ENCODE assay signal across 23 mouse cellular contexts in the genomic region with DNA sequence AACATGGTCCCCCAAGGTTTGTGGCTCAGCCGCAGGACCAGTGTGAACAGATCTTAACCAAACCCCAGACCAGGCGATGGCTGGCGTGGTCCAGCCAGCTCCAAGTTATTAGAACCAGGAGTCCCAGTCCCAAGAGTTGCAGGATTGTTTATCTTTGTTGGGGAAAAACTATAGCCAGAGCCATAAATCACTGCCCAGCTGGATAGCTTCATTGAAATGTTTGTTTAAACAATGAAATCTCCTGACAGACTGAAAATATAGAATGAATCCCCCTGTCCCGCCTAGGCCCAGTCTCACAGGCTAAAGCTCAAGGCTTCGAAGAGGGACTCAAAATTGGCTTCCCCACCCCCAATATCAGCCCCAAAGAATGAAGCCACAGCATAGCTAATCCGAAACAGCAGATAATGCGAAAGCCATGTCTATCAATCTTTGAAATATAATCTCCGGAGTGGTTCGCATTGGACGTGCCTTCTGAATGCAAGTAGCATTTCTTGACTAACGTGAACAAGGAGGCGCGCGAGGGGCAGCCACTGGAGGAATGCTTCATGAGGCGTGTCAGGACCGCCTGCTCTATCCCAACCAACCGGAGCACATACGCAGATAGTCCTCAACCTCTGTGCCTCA. TPM values are rescaled to one million over a fixed set of nuclear protein-coding genes. Genes with fewer than 3 reads are reported as not detected.
DNase-seq lines count a peak whose midpoint lies in the region; ATAC-seq and TF ChIP-seq lines count a peak whose summit lies in the region.
"Had no signal": no experiment of that assay in that cellular context is flagged by ENCODE, and none has a peak within 500 bp of the region (broad histone marks: within the 10 kb centered on the region; RNA-seq: fewer than 3 reads in every experiment).

No protein-coding gene starts in this region.

- no peak for DNase-seq in kidney, adult 18-20 months
- no peak for DNase-seq in lung, postnatal 0 days (ENCODE audit: low spot score)
- DNase-seq in lung, postnatal 36 days, result no peak
- DNase-seq in embryonic facial prominence, embryonic 14.5 days (ENCODE audit: low spot score), result peak; percentile 46
- peak; percentile 40 for DNase-seq in yolk sac, embryonic 10.5 days (ENCODE audit: low spot score)
- no peak for DNase-seq in gastrocnemius, postnatal 14 days
- DNase-seq: cerebellum, adult 18-20 months; cerebellum, postnatal 36 days; gastrocnemius, adult 2 months; heart, adult 18-20 months; kidney, adult 8-10 months; liver; liver, postnatal 0 days; thymus, adult 2 months had no signal

- no peaks in the 10 kb centered on the region for H3K27me3 ChIP-seq in kidney, embryonic 14.5 days (ENCODE audit: control insufficient read depth, insufficient read depth, low read length)
- no peaks in the 10 kb centered on the region for H3K27me3 ChIP-seq in lung, postnatal 0 days (replicated peaks; ENCODE audit: insufficient read depth, low read length)
- peaks cover 8% of the 10 kb centered on the region; the same call in 1 of the 2 replicates for H3K27me3 ChIP-seq in embryonic facial prominence, embryonic 14.5 days (replicated peaks; ENCODE audit: control insufficient read depth, insufficient read depth, low read length)
- H3K27me3 ChIP-seq in midbrain, embryonic 13.5 days, result peaks cover 61% of the 10 kb centered on the region
- H3K27me3 ChIP-seq: CH12.LX; heart, embryonic 13.5 days had no signal

- intact Hi-C loops in gastrocnemius, postnatal 14 days (cut with DNase I; ENCODE audit: low total_unique reads), result loop anchor here (5.0 kb wide), 2 partner anchors 209 to 224 kb away; no protein-coding TSS in a partner anchor

- H3K36me3 ChIP-seq in kidney, embryonic 14.5 days (ENCODE audit: control insufficient read depth, insufficient read depth, low read length), result no peaks in the 10 kb centered on the region
- no peaks in the 10 kb centered on the region for H3K36me3 ChIP-seq in lung, postnatal 0 days (ENCODE audit: insufficient read depth, low read length)
- H3K36me3 ChIP-seq in embryonic facial prominence, embryonic 14.5 days (ENCODE audit: control insufficient read depth, insufficient read depth, low read length), result no peaks in the 10 kb centered on the region
- H3K36me3 ChIP-seq in midbrain, embryonic 13.5 days, result no peaks in the 10 kb centered on the region
- H3K36me3 ChIP-seq: forebrain, embryonic 10.5 days; heart, embryonic 13.5 days; midbrain, embryonic 12.5 days; neural tube, embryonic 13.5 days had no signal

- 0 out of 2 replicates have a peak, but pooled peaks have one; percentile 15 for TF ChIP-seq EP300 in lung, postnatal 0 days (IDR thresholded peaks at IDR 0.05)

- H3K4me1 ChIP-seq in kidney, embryonic 14.5 days (ENCODE audit: control insufficient read depth, insufficient read depth, low read length), result peaks cover 24% of the 10 kb centered on the region; the same call in 1 of the 2 replicates
- H3K4me1 ChIP-seq in lung, postnatal 0 days (ENCODE audit: insufficient read depth, low read depth, low read length), result no peaks in the 10 kb centered on the region; the same call in 1 of the 2 replicates
- H3K4me1 ChIP-seq in embryonic facial prominence, embryonic 14.5 days (ENCODE audit: control insufficient read depth, insufficient read depth, low read length), result peaks cover 9% of the 10 kb centered on the region; the same call in 1 of the 2 replicates
- 0 out of 2 replicates have a peak, but pooled peaks cover 4% of the 10 kb centered on the region for H3K4me1 ChIP-seq in midbrain, embryonic 13.5 days (replicated peaks)
- H3K4me1 ChIP-seq: midbrain, embryonic 12.5 days had no signal

- TF ChIP-seq CTCF in lung, postnatal 0 days (IDR thresholded peaks at IDR 0.05), result no peak

- H3K9ac ChIP-seq in kidney, embryonic 14.5 days (ENCODE audit: low read depth, low read length), result no peak overlapping the region
- H3K9ac ChIP-seq in lung, postnatal 0 days (replicated peaks; ENCODE audit: low read depth), result no peak overlapping the region
- H3K9ac ChIP-seq in embryonic facial prominence, embryonic 14.5 days (ENCODE audit: low read depth, low read length), result no peak overlapping the region
- no peak overlapping the region for H3K9ac ChIP-seq in midbrain, embryonic 13.5 days (replicated peaks)
- H3K9ac ChIP-seq: heart, embryonic 13.5 days; hindbrain, embryonic 14.5 days; liver, postnatal 0 days; midbrain, embryonic 12.5 days; neural tube, embryonic 13.5 days had no signal

- peaks cover 6% of the 10 kb centered on the region; the same call in 1 of the 2 replicates for H3K9me3 ChIP-seq in kidney, embryonic 14.5 days (ENCODE audit: control insufficient read depth, low read length)
- H3K9me3 ChIP-seq in lung, postnatal 0 days (ENCODE audit: low read length), result no peaks in the 10 kb centered on the region
- H3K9me3 ChIP-seq in embryonic facial prominence, embryonic 14.5 days (ENCODE audit: control insufficient read depth, low read length), result no peaks in the 10 kb centered on the region
- no peaks in the 10 kb centered on the region for H3K9me3 ChIP-seq in midbrain, embryonic 13.5 days
- H3K9me3 ChIP-seq: forebrain, embryonic 10.5 days; midbrain, embryonic 12.5 days; neural tube, embryonic 13.5 days had no signal

- no peak overlapping the region for H3K4me3 ChIP-seq in kidney, embryonic 14.5 days (ENCODE audit: low read length)
- H3K4me3 ChIP-seq in lung, postnatal 0 days (ENCODE audit: low read depth, low read length), result no peak overlapping the region
- H3K4me3 ChIP-seq in embryonic facial prominence, embryonic 14.5 days (ENCODE audit: low read depth, low read length), result no peak overlapping the region
- H3K4me3 ChIP-seq in midbrain, embryonic 13.5 days (replicated peaks), result no peak overlapping the region
- H3K4me3 ChIP-seq: forebrain, embryonic 10.5 days; gastrocnemius, adult 2 months; heart, embryonic 13.5 days; midbrain, embryonic 12.5 days; neural tube, embryonic 13.5 days had no signal

- no peak for ATAC-seq in kidney, embryonic 14.5 days (ENCODE audit: low FRiP score, low TSS enrichment)
- peak; percentile 26; the same call in 1 of the 2 replicates for ATAC-seq in lung, postnatal 0 days
- no peak for ATAC-seq in embryonic facial prominence, embryonic 14.5 days (ENCODE audit: low read depth)
- no peak for ATAC-seq in midbrain, embryonic 13.5 days
- ATAC-seq: liver, postnatal 0 days had no signal

- WGBS in kidney, embryonic 14.5 days, result 44% methylated on average over 18 of the region's 18 CpGs
- WGBS in lung, postnatal 0 days, result 59% methylated on average over 18 of the region's 18 CpGs
- WGBS in embryonic facial prominence, embryonic 14.5 days, result 47% methylated on average over 18 of the region's 18 CpGs
- WGBS in midbrain, embryonic 13.5 days, result 89% methylated on average over 18 of the region's 18 CpGs

- peak overlapping the region; percentile 26; the same call in 1 of the 2 replicates for H3K27ac ChIP-seq in kidney, embryonic 14.5 days (ENCODE audit: low read depth, low read length)
- no peak overlapping the region for H3K27ac ChIP-seq in lung, postnatal 0 days (ENCODE audit: low read length)
- H3K27ac ChIP-seq in embryonic facial prominence, embryonic 14.5 days (replicated peaks; ENCODE audit: low read depth, low read length), result no peak overlapping the region
- no peak overlapping the region for H3K27ac ChIP-seq in midbrain, embryonic 13.5 days
- H3K27ac ChIP-seq: forebrain, embryonic 10.5 days; gastrocnemius, adult 2 months; heart, embryonic 13.5 days; hindbrain, embryonic 14.5 days; midbrain, embryonic 12.5 days; neural tube, embryonic 13.5 days had no signal

- no peak overlapping the region for H3K4me2 ChIP-seq in kidney, embryonic 14.5 days (replicated peaks; ENCODE audit: low read depth, low read length)
- no peak overlapping the region for H3K4me2 ChIP-seq in lung, postnatal 0 days (replicated peaks; ENCODE audit: low read depth, low read length)
- no peak overlapping the region for H3K4me2 ChIP-seq in embryonic facial prominence, embryonic 14.5 days (ENCODE audit: low read depth, low read length)
- no peak overlapping the region for H3K4me2 ChIP-seq in midbrain, embryonic 13.5 days (replicated peaks)
- H3K4me2 ChIP-seq: heart, embryonic 13.5 days; hindbrain, embryonic 14.5 days; midbrain, embryonic 12.5 days; neural tube, embryonic 13.5 days had no signal

RNA-seq across cellular contexts. Expression of a gene that starts 35.9 kb away (rescaled TPM):
- 48.7 and 82.9 TPM in 2 replicates for polyA plus RNA-seq in kidney, embryonic 14.5 days (2014; fragmentation: Nextera tagmentation; extraction: Ambion mirVana)
- polyA plus RNA-seq in lung, postnatal 0 days (2015; fragmentation: Nextera tagmentation; extraction: Ambion mirVana), result 3.6 and 3.9 TPM in 2 replicates
- 26.2 and 29.9 TPM in 2 replicates for polyA plus RNA-seq in embryonic facial prominence, embryonic 14.5 days (2014; fragmentation: Nextera tagmentation; extraction: Ambion mirVana)
- polyA plus RNA-seq in midbrain, embryonic 13.5 days (2015; fragmentation: Nextera tagmentation; extraction: Ambion mirVana), result 1.5 and 2.3 TPM in 2 replicates
- total RNA-seq in gastrocnemius, postnatal 14 days (2021), result 10 to 100 TPM; 56.6 to 62.4 TPM
- total RNA-seq: MEL had no signal

Comparison
In these comparisons a context has a peak if more than half of its experiments do, and no peak if none do; other contexts are left out.
1. DNase-seq: peak in embryonic facial prominence, embryonic 14.5 days (single experiment) and yolk sac, embryonic 10.5 days (single experiment); none in kidney, adult 18-20 months (single experiment), lung, postnatal 0 days (single experiment), lung, postnatal 36 days (single experiment) and gastrocnemius, postnatal 14 days (single experiment).